Mouse (Mus musculus): ENCODE results near the gene Stau1. TPM values are rescaled to one million over a fixed set of nuclear protein-coding genes. Genes with fewer than 3 reads are reported as not detected.

Gene Stau1
- polyA plus RNA-seq, 1 experiment = 15.2 TPM

GRCm38 (mm10) chr2:166905711-166906522, 90.2 kb downstream of the Stau1 start, which contains the start of gene Cse1l:
Gene Cse1l, plus strand, starts transcription at chr2:166906040.
- WGBS = under 1% methylated on average over 80 of the region's 80 CpGs

GRCm38 (mm10) chr2:166903719-166904282, 92.3 kb downstream of the Stau1 start:
- no peak overlapping the region for H3K27ac ChIP-seq (ENCODE audit: insufficient read depth, low read length)
- no peak for DNase-seq (ENCODE audit: low read depth in 1 of 2, low spot score in 2 of 2)
- H3K27me3 ChIP-seq (ENCODE audit: control insufficient read depth, insufficient read depth, low read length) = no peaks in the 10 kb centered on the region
- H3K4me1 ChIP-seq (ENCODE audit: control insufficient read depth, insufficient read depth, insufficient read length) = no peaks in the 10 kb centered on the region; the same call in 1 of the 2 replicates
- H3K4me3 ChIP-seq (ENCODE audit: extremely low read depth, insufficient read depth, insufficient read length) = no peak overlapping the region
- 93% methylated on average over 6 of the region's 6 CpGs for WGBS
- H3K36me3 ChIP-seq (ENCODE audit: control insufficient read depth, insufficient read depth, low read length) = no peaks in the 10 kb centered on the region
- TF ChIP-seq CTCF (IDR thresholded peaks at IDR 0.05; ENCODE audit: extremely low read depth, insufficient read depth, insufficient read length, insufficient replicate concordance) = no peak
- no peak for TF ChIP-seq POLR2A (IDR thresholded peaks at IDR 0.05; ENCODE audit: low read depth, low read length)

More at GRCm38 (mm10) chr2:166905711-166906522, 90.2 kb downstream of the Stau1 start, which contains the start of gene Cse1l:
- TF ChIP-seq CTCF (IDR thresholded peaks at IDR 0.05; ENCODE audit: extremely low read depth, insufficient read depth, insufficient read length, insufficient replicate concordance) (0 out of 2 replicates have a peak, but pooled peaks have one; percentile 0), POLR2A (IDR thresholded peaks at IDR 0.05; ENCODE audit: low read depth, low read length) (peak; percentile 54)
- Histone ChIP-seq H3K4me3 (ENCODE audit: extremely low read depth, insufficient read depth, insufficient read length) (peak within 1 kb of the TSS; percentile 93), H3K27ac (ENCODE audit: insufficient read depth, low read length) (peak within 1 kb of the TSS; percentile 98), H3K27me3 (ENCODE audit: control insufficient read depth, insufficient read depth, low read length) (no peaks in the 10 kb centered on the region), H3K4me1 (ENCODE audit: control insufficient read depth, insufficient read depth, insufficient read length) (no peaks in the 10 kb centered on the region; the same call in 1 of the 2 replicates), H3K36me3 (ENCODE audit: control insufficient read depth, insufficient read depth, low read length) (no peaks in the 10 kb centered on the region)
- peak; percentile 95 to 96 for DNase-seq (ENCODE audit: low read depth in 1 of 2, low spot score in 2 of 2)

- peak in 1 of 2 experiments; percentile 29 for DNase-seq (ENCODE audit: low read depth in 1 of 2, low spot score in 2 of 2)
- TF ChIP-seq CTCF (IDR thresholded peaks at IDR 0.05; ENCODE audit: extremely low read depth, insufficient read depth, insufficient read length, insufficient replicate concordance) (no peak), POLR2A (IDR thresholded peaks at IDR 0.05; ENCODE audit: low read depth, low read length) (no peak)
- Histone ChIP-seq H3K4me3 (ENCODE audit: extremely low read depth, insufficient read depth, insufficient read length) (no peak overlapping the region), H3K27ac (ENCODE audit: insufficient read depth, low read length) (peak overlapping the region; percentile 61), H3K36me3 (ENCODE audit: control insufficient read depth, insufficient read depth, low read length) (peaks cover 2% of the 10 kb centered on the region), H3K27me3 (ENCODE audit: control insufficient read depth, insufficient read depth, low read length) (no peaks in the 10 kb centered on the region), H3K4me1 (ENCODE audit: control insufficient read depth, insufficient read depth, insufficient read length) (no peaks in the 10 kb centered on the region; the same call in 1 of the 2 replicates)
- WGBS = 82% methylated on average over 8 of the region's 8 CpGs
These were observed 95.2 kb downstream of the Stau1 start for GRCm38 (mm10) chr2:166900792-166901505.

GRCm38 (mm10) chr2:166899746-166900145, 96.4 kb downstream of the Stau1 start:
- Histone ChIP-seq H3K27ac (ENCODE audit: insufficient read depth, low read length) (no peak overlapping the region), H3K4me1 (ENCODE audit: control insufficient read depth, insufficient read depth, insufficient read length) (no peaks in the 10 kb centered on the region), H3K4me3 (ENCODE audit: extremely low read depth, insufficient read depth, insufficient read length) (no peak overlapping the region), H3K36me3 (ENCODE audit: control insufficient read depth, insufficient read depth, low read length) (peaks cover 8% of the 10 kb centered on the region), H3K27me3 (ENCODE audit: control insufficient read depth, insufficient read depth, low read length) (no peaks in the 10 kb centered on the region)
- DNase-seq (ENCODE audit: low read depth in 1 of 2, low spot score in 2 of 2) = no peak
- WGBS = 81% methylated on average over 3 of the region's 3 CpGs
- TF ChIP-seq POLR2A (IDR thresholded peaks at IDR 0.05; ENCODE audit: low read depth, low read length) (no peak), CTCF (IDR thresholded peaks at IDR 0.05; ENCODE audit: extremely low read depth, insufficient read depth, insufficient read length, insufficient replicate concordance) (no peak)

GRCm38 (mm10) chr2:166899161-166899560, 96.9 kb downstream of the Stau1 start:
- DNase-seq (ENCODE audit: low read depth in 1 of 2, low spot score in 2 of 2) = no peak
- Histone ChIP-seq H3K4me1 (ENCODE audit: control insufficient read depth, insufficient read depth, insufficient read length) (no peaks in the 10 kb centered on the region), H3K4me3 (ENCODE audit: extremely low read depth, insufficient read depth, insufficient read length) (no peak overlapping the region), H3K36me3 (ENCODE audit: control insufficient read depth, insufficient read depth, low read length) (peaks cover 11% of the 10 kb centered on the region), H3K27ac (ENCODE audit: insufficient read depth, low read length) (no peak overlapping the region), H3K27me3 (ENCODE audit: control insufficient read depth, insufficient read depth, low read length) (no peaks in the 10 kb centered on the region)
- 81% methylated on average over 2 of the region's 2 CpGs for WGBS
- no peak for TF ChIP-seq CTCF (IDR thresholded peaks at IDR 0.05; ENCODE audit: extremely low read depth, insufficient read depth, insufficient read length, insufficient replicate concordance)
- no peak for TF ChIP-seq POLR2A (IDR thresholded peaks at IDR 0.05; ENCODE audit: low read depth, low read length)

Other genes starting within 250 kb of the Stau1 start
- gene Trp53rkb, start 203.8 kb downstream of the Stau1 start, polyA plus RNA-seq (2012; rRNA removed) = 4.1 and 4.7 TPM in 2 replicates
- 11.6 and 13.2 TPM in 2 replicates for gene Arfgef2, start 190.7 kb downstream of the Stau1 start, polyA plus RNA-seq (2012; rRNA removed)
- 9.2 and 12.1 TPM in 2 replicates for gene Cse1l, start 90.3 kb downstream of the Stau1 start, polyA plus RNA-seq (2012; rRNA removed)
- gene Ddx27, start 18.9 kb upstream of the Stau1 start, polyA plus RNA-seq (2012; rRNA removed) = 27.4 and 32.9 TPM in 2 replicates
- gene Znfx1, start 66.7 kb upstream of the Stau1 start, polyA plus RNA-seq (2012; rRNA removed) = 29.9 and 33.9 TPM in 2 replicates
- gene Kcnb1, start 193.9 kb upstream of the Stau1 start, polyA plus RNA-seq (2012; rRNA removed) = 1.3 and 1.7 TPM in 2 replicates
- gene Ptgis, start 244.3 kb upstream of the Stau1 start, polyA plus RNA-seq (2012; rRNA removed) = 6.4 and 12.9 TPM in 2 replicates